Mouse (Mus musculus) CH12.LX (cell line): ENCODE data around the gene Ttc7b. TPM values are rescaled to one million over a fixed set of nuclear protein-coding genes. Genes with fewer than 3 reads are reported as not detected.

Source experiments
- DNase-seq: peaks from one replicate; pipeline ENCODE4 v3.0.0-alpha.2; 2013; ENCODE audit errors: extremely low read depth
- H3K27ac ChIP-seq: 2 replicates; pipeline ENCODE4 v1.5.1; 2012; ENCODE audit warnings: low read depth, mild to moderate bottlenecking, control low read depth, moderate library complexity; ENCODE audit not compliant: insufficient read depth
- H3K27me3 ChIP-seq: replicated peaks from 2 replicates; pipeline ENCODE3; 2012; ENCODE audit warnings: inconsistent platforms
- H3K36me3 ChIP-seq, 2 experiments: replicated peaks in 1 of 2; 2 replicates each; pipeline versions ENCODE3 to v1.6.1; 2012; ENCODE audit warnings: inconsistent platforms in 1 of 2, low read length in 1 of 2, mild to moderate bottlenecking in 1 of 2, mixed read lengths in 1 of 2, moderate library complexity in 1 of 2; ENCODE audit not compliant: control insufficient read depth in 1 of 2, insufficient read depth in 1 of 2
- H3K4me1 ChIP-seq, 2 experiments: 2 replicates each; pipeline ENCODE4 v1.6.1; 2012; ENCODE audit warnings: inconsistent platforms in 1 of 2, moderate library complexity in 1 of 2; ENCODE audit not compliant: insufficient read depth in 2 of 2, control insufficient read depth in 1 of 2
- H3K4me2 ChIP-seq: 2 replicates; pipeline ENCODE4 v1.6.1; 2012; ENCODE audit warnings: low read depth, mild to moderate bottlenecking, control low read depth; ENCODE audit not compliant: poor library complexity, insufficient read depth, severe bottlenecking
- H3K4me3 ChIP-seq, 3 experiments: fragments of 150-350 bp in 1 of 3; sonication (generic) in 1 of 3; replicated peaks in 1 of 3; 2 replicates each; pipeline versions ENCODE3 to v1.5.1; 2011 to 2012; ENCODE audit warnings: low read depth in 2 of 3, low read length in 2 of 3, mild to moderate bottlenecking in 2 of 3, moderate library complexity in 2 of 3, control low read depth in 1 of 3, improper control_type of control experiment in 1 of 3, inconsistent platforms in 1 of 3, mixed read lengths in 1 of 3; ENCODE audit not compliant: poor library complexity in 1 of 3
- H3K79me2 ChIP-seq: replicated peaks from 2 replicates; pipeline ENCODE4 v1.6.1; 2012; ENCODE audit warnings: mild to moderate bottlenecking, moderate library complexity; ENCODE audit not compliant: control insufficient read depth, poor library complexity, insufficient read depth, severe bottlenecking; ENCODE audit errors: extremely low read depth
- H3K9ac ChIP-seq: 2 replicates; pipeline ENCODE4 v1.6.1; 2012; ENCODE audit warnings: low read depth, mild to moderate bottlenecking, control low read depth, moderate library complexity; ENCODE audit not compliant: insufficient read depth
- H3K9me3 ChIP-seq: replicated peaks from 2 replicates; pipeline ENCODE3; 2012; ENCODE audit warnings: low read length, inconsistent platforms, mixed read lengths
- BHLHE40 ChIP-seq: IDR thresholded peaks from 2 replicates; pipeline ENCODE4 v1.6.1; 2011; ENCODE audit warnings: mild to moderate bottlenecking, low read depth, low read length, improper control_type of control experiment
- CHD1 ChIP-seq: IDR thresholded peaks from 2 replicates; pipeline ENCODE4 v1.6.1; 2012; ENCODE audit warnings: low read depth, low read length, improper control_type of control experiment, inconsistent platforms
- CHD2 ChIP-seq: IDR thresholded peaks from 2 replicates; pipeline ENCODE4 v1.6.1; 2011; ENCODE audit warnings: low read length, improper control_type of control experiment
- CTCF ChIP-seq, 2 experiments: IDR thresholded peaks in 1 of 2; conservative IDR thresholded peaks in 1 of 2; 2 replicates each; pipeline ENCODE4 v1.5.1; 2011 to 2012; ENCODE audit warnings: low read depth in 2 of 2, low read length in 2 of 2, improper control_type of control experiment in 1 of 2, inconsistent platforms in 1 of 2, mild to moderate bottlenecking in 1 of 2, moderate library complexity in 1 of 2
- EP300 ChIP-seq: IDR thresholded peaks from 2 replicates; pipeline ENCODE4 v1.6.1; 2011; ENCODE audit warnings: low read length, improper control_type of control experiment
- ETS1 ChIP-seq: conservative IDR thresholded peaks from 2 replicates; pipeline ENCODE4 v1.6.1; 2012; ENCODE audit warnings: low read depth, mild to moderate bottlenecking, inconsistent platforms, low read length, improper control_type of control experiment, moderate library complexity
- GABPA ChIP-seq: IDR thresholded peaks from 2 replicates; pipeline ENCODE4 v1.6.1; 2012; ENCODE audit warnings: low read depth, low read length, improper control_type of control experiment, inconsistent platforms; ENCODE audit not compliant: insufficient replicate concordance
- IRF4 ChIP-seq: IDR thresholded peaks from 2 replicates; pipeline ENCODE4 v1.6.1; 2014; ENCODE audit warnings: low read depth, mild to moderate bottlenecking, inconsistent platforms, low read length, improper control_type of control experiment
- JUN ChIP-seq: IDR thresholded peaks from 2 replicates; pipeline ENCODE4 v1.6.1; 2011; ENCODE audit warnings: low read depth, mild to moderate bottlenecking, low read length, improper control_type of control experiment, moderate library complexity; ENCODE audit not compliant: insufficient read depth
- JUND ChIP-seq: conservative IDR thresholded peaks from 2 replicates; pipeline ENCODE4 v1.6.1; 2011; ENCODE audit warnings: low read depth, low read length, improper control_type of control experiment
- KAT2A ChIP-seq: IDR thresholded peaks from 2 replicates; pipeline ENCODE4 v1.6.1; 2012; ENCODE audit warnings: low read length, improper control_type of control experiment, inconsistent platforms; ENCODE audit not compliant: insufficient replicate concordance
- MAX ChIP-seq: IDR thresholded peaks from 2 replicates; pipeline ENCODE4 v1.6.1; 2011; ENCODE audit warnings: low read length, improper control_type of control experiment
- MAZ ChIP-seq: IDR thresholded peaks from 2 replicates; pipeline ENCODE4 v1.6.1; 2012; ENCODE audit warnings: low read depth, mild to moderate bottlenecking, inconsistent platforms, low read length, improper control_type of control experiment, moderate library complexity
- MEF2A ChIP-seq: IDR thresholded peaks from 2 replicates; pipeline ENCODE4 v1.6.1; 2014; ENCODE audit warnings: low read depth, mild to moderate bottlenecking, inconsistent platforms, low read length, improper control_type of control experiment, borderline replicate concordance
- MXI1 ChIP-seq: IDR thresholded peaks from 2 replicates; pipeline ENCODE4 v1.6.1; 2011; ENCODE audit warnings: mild to moderate bottlenecking, low read depth, low read length, improper control_type of control experiment
- MYC ChIP-seq: IDR thresholded peaks from 2 replicates; pipeline ENCODE4 v1.6.1; 2011; ENCODE audit warnings: low read depth, mild to moderate bottlenecking, improper control_type of control experiment, low read length
- NELFE ChIP-seq: IDR thresholded peaks from 2 replicates; pipeline ENCODE4 v1.6.1; 2011; ENCODE audit warnings: low read depth, low read length, improper control_type of control experiment
- NRF1 ChIP-seq: IDR thresholded peaks from 2 replicates; pipeline ENCODE4 v1.6.1; 2014; ENCODE audit warnings: low read depth, mild to moderate bottlenecking, inconsistent platforms, low read length, improper control_type of control experiment, moderate library complexity
- PAX5 ChIP-seq: IDR thresholded peaks from 2 replicates; pipeline ENCODE4 v1.6.1; 2012; ENCODE audit warnings: low read length, inconsistent platforms, mixed read lengths
- POLR2A ChIP-seq: IDR thresholded peaks from 2 replicates; pipeline ENCODE4 v1.6.1; 2011; ENCODE audit warnings: low read depth, mild to moderate bottlenecking, improper control_type of control experiment, low read length
- POLR2AphosphoS2 ChIP-seq: IDR thresholded peaks from 2 replicates; pipeline ENCODE4 v1.6.1; 2011; ENCODE audit warnings: low read depth, low read length, improper control_type of control experiment
- RCOR1 ChIP-seq: conservative IDR thresholded peaks from 2 replicates; pipeline ENCODE4 v1.6.1; 2012; ENCODE audit warnings: low read depth, mild to moderate bottlenecking, inconsistent platforms, low read length, improper control_type of control experiment
- SIN3A ChIP-seq: IDR thresholded peaks from 2 replicates; pipeline ENCODE4 v1.6.1; 2012; ENCODE audit warnings: low read length, improper control_type of control experiment, inconsistent platforms
- SMC3 ChIP-seq: IDR thresholded peaks from 2 replicates; pipeline ENCODE4 v1.6.1; 2011; ENCODE audit warnings: low read depth, low read length, improper control_type of control experiment
- TBP ChIP-seq: conservative IDR thresholded peaks from 2 replicates; pipeline ENCODE4 v1.6.1; 2011; ENCODE audit warnings: low read depth, low read length, improper control_type of control experiment
- TCF12 ChIP-seq: IDR thresholded peaks from 2 replicates; pipeline ENCODE4 v1.6.1; 2014; ENCODE audit warnings: low read depth, mild to moderate bottlenecking, inconsistent platforms, low read length, improper control_type of control experiment
- USF1 ChIP-seq: IDR thresholded peaks from 2 replicates; pipeline ENCODE4 v1.6.1; 2014; ENCODE audit warnings: low read depth, mild to moderate bottlenecking, inconsistent platforms, low read length, improper control_type of control experiment
- ZC3H11A ChIP-seq: IDR thresholded peaks from 2 replicates; pipeline ENCODE4 v1.6.1; 2012; ENCODE audit warnings: low read depth, mild to moderate bottlenecking, inconsistent platforms, low read length, improper control_type of control experiment
- ZNF384 ChIP-seq: IDR thresholded peaks from 2 replicates; pipeline ENCODE4 v1.6.1; 2012; ENCODE audit warnings: low read depth, low read length, improper control_type of control experiment, inconsistent platforms
- dilution Hi-C: fragments of 300-500 bp; cut with MboI; formaldehyde crosslinking; loops from 2 replicates; pipeline ENCODE4 v1.14.3; 2020; ENCODE audit warnings: low sequenced_read_pairs; ENCODE audit not compliant: extremely low pct_unique_long_range_greater_than_20kb, extremely low pct_ligation_motif_present
- in situ Hi-C: fragments of 300-500 bp; cut with MboI; formaldehyde crosslinking; loops from 3 replicates; pipeline ENCODE4 v1.14.3; 2019; ENCODE audit warnings: low sequenced_read_pairs, low pct_ligation_motif_present, low pct_unique_long_range_greater_than_20kb, mixed read lengths
- polyA plus RNA-seq: library from polyadenylated mRNA; unstranded; fragments of >175 nt; gene quantifications from 2 replicates; pipeline ENCODE4 v1.2.1, GENCODE M21; 2012; ENCODE audit warnings: low read depth; ENCODE audit not compliant: insufficient read length
- total RNA-seq, 2 experiments: library from RNA; depleted of rRNA; stranded (reverse); fragments of 300-350 nt in 1 of 2; fragments of >200 nt in 1 of 2; gene quantifications; 2 replicates each; pipeline ENCODE4 v1.2.3; 2012 to 2014

The Ttc7b gene
- total and polyA plus RNA-seq, 3 experiments, result 7.8 to 18.3 (median 12.7) TPM

- Histone ChIP-seq H3K4me2 (no peak overlapping the region), H3K9me3 (no peaks in the 10 kb centered on the region), H3K36me3 (no peaks in the 10 kb centered on the region), H3K9ac (no peak overlapping the region), H3K27me3 (no peaks in the 10 kb centered on the region), H3K79me2 (no peaks in the 10 kb centered on the region), H3K4me1 (peaks cover 5 to 23% of the 10 kb centered on the region in 2 experiments; a peak in 2 of 4 replicates), H3K4me3 (no peak overlapping the region), H3K27ac (no peak overlapping the region)
- dilution Hi-C loops, result no loop called here
- DNase-seq, result no peak
- TF ChIP-seq ETS1 (no peak), CHD1 (no peak), EP300 (no peak), BHLHE40 (no peak), SMC3 (no peak), MEF2A (no peak), CTCF (conservative IDR thresholded peaks at IDR 0.05 in 1 of 2, IDR thresholded peaks at IDR 0.05 in 1 of 2; ENCODE audit: low read depth in 2 of 2, low read length in 2 of 2) (no peak), POLR2A (no peak), MXI1 (no peak), ZC3H11A (no peak), JUN (no peak), MAZ (no peak), MYC (no peak), NRF1 (no peak), POLR2AphosphoS2 (no peak), NELFE (no peak), ZNF384 (no peak), JUND (no peak), PAX5 (no peak)
- in situ Hi-C loops, result no loop called here
These were observed 10.2 kb upstream of the Ttc7b start for GRCm38 (mm10) chr12:100530871-100531270.

GRCm38 (mm10) chr12:100529651-100530050 lies 9.0 kb upstream of the Ttc7b start:
- H3K36me3 ChIP-seq, result no peaks in the 10 kb centered on the region
- H3K4me2 ChIP-seq, result no peak overlapping the region
- no peaks in the 10 kb centered on the region for H3K79me2 ChIP-seq
- no peaks in the 10 kb centered on the region for H3K27me3 ChIP-seq
- no peaks in the 10 kb centered on the region for H3K9me3 ChIP-seq
- in situ Hi-C loops (no loop called here), dilution Hi-C loops (no loop called here)
- TF ChIP-seq KAT2A (no peak), POLR2AphosphoS2 (no peak), MAZ (no peak), GABPA (no peak), USF1 (no peak), TBP (no peak), JUN (no peak), MYC (no peak), CHD2 (no peak), MAX (no peak), TCF12 (no peak), SMC3 (no peak), SIN3A (no peak), IRF4 (no peak), RCOR1 (no peak), PAX5 (no peak)
- no peak overlapping the region for H3K4me3 ChIP-seq
- no peak for DNase-seq
- no peak overlapping the region for H3K27ac ChIP-seq
- no peak overlapping the region for H3K9ac ChIP-seq
- peaks cover 5 to 23% of the 10 kb centered on the region in 2 experiments; a peak in 2 of 4 replicates for H3K4me1 ChIP-seq
